Mouse (Mus musculus): Measurements from ENCODE around the gene Foxo1. TPM values are rescaled to one million over a fixed set of nuclear protein-coding genes. Genes with fewer than 3 reads are reported as not detected.

Foxo1 gene
- polyA plus RNA-seq, 2 experiments, result 1.0 to 1.4 TPM

DNA sequence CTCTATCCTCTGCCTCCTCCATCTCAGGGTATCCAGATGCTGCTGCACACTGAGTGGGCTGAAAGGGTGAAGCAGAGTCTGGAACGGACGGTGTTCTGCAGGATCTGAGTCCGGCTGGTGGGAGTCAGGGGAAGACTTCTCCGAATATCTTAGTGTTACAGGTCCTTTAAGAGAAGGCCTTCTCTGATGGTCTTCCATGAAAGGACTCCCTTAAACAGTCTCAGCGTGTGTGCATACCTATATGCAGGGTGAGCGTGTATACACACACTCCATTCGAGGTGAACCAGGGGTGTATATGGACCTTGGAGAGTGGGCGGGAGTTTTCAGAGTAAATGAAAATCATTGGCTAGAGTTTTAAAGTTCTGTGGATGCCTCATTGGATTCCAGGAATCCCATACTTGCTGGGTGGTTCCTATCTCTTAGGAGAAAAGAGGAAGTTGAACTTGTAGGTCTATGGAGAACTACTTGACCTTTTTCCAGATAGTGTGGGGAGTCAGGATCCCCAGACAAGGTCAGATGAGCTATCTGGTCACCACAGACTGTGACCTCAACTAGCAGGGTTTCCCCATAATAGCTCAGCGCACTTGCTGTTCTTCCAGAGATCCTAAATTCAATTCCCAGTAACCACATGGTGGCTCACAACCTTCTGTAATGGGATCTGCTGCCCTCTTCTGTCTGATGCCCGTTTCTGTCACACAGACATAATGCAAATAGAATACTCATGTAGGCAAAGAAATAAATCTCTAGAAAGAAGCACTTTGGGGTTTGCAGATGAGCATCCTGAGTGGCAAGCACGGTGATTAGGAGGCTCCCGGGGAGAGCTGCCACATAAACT lies 21.9 kb upstream of the Foxo1 start:
- no peaks in the 10 kb centered on the region for H3K4me1 ChIP-seq (replicated peaks; ENCODE audit: control insufficient read depth in 2 of 2, insufficient read depth in 2 of 2, low read length in 1 of 2)
- no peak overlapping the region for H3K27ac ChIP-seq
- no peak overlapping the region for H3K4me3 ChIP-seq (ENCODE audit: insufficient read depth in 1 of 2, low read depth in 2 of 2, low read length in 2 of 2)
- 57% methylated on average over 12 of the region's 12 CpGs for WGBS (ENCODE audit: insufficient replicate concordance)
- no peaks in the 10 kb centered on the region for H3K27me3 ChIP-seq (ENCODE audit: control insufficient read depth, insufficient read depth, low read length)
- TF ChIP-seq CTCF (IDR thresholded peaks at IDR 0.05; ENCODE audit: low read depth), result 0 out of 2 replicates have a peak, but pooled peaks have one; percentile 9
- no peak for TF ChIP-seq EP300 (IDR thresholded peaks at IDR 0.05; ENCODE audit: low read depth)
- H3K4me2 ChIP-seq (ENCODE audit: low read depth), result no peak overlapping the region
- H3K36me3 ChIP-seq (replicated peaks; ENCODE audit: control insufficient read depth, insufficient read depth, low read depth), result no peaks in the 10 kb centered on the region
- DNase-seq (ENCODE audit: low read depth in 3 of 3, low spot score in 3 of 3) (no peak), ATAC-seq (ENCODE audit: insufficient read depth) (no peak)
- H3K9ac ChIP-seq (replicated peaks), result no peak overlapping the region
- no peaks in the 10 kb centered on the region for H3K9me3 ChIP-seq (ENCODE audit: control insufficient read depth, low read length)

DNA sequence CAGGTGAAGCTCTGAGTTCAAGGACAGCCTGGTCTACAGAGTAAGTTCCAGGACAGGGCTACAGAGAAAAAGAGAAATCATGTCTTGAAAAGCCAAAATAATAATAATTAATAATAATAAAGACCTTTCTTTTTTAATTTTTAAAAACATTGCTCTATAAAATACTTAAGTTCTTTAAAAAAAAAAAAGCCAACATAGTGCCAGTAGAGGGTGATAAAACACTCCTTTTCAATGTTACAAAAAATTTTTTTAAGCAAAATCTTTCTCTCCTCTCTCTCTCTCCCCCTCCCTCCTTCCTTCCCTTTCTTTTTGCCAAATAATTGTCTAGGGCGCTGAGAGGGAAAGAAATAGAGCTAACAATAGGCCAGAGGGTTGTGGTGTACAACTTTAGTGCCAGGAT lies 17.0 kb upstream of the Foxo1 start:
- no peak for DNase-seq (ENCODE audit: low read depth in 3 of 3, low spot score in 3 of 3)
- Histone ChIP-seq H3K4me2 (ENCODE audit: low read depth) (no peak overlapping the region), H3K4me3 (ENCODE audit: insufficient read depth in 1 of 2, low read depth in 2 of 2, low read length in 2 of 2) (no peak overlapping the region), H3K27ac (no peak overlapping the region), H3K9me3 (ENCODE audit: control insufficient read depth, low read length) (no peaks in the 10 kb centered on the region), H3K27me3 (ENCODE audit: control insufficient read depth, insufficient read depth, low read length) (no peaks in the 10 kb centered on the region), H3K9ac (replicated peaks) (no peak overlapping the region), H3K36me3 (replicated peaks; ENCODE audit: control insufficient read depth, insufficient read depth, low read depth) (no peaks in the 10 kb centered on the region), H3K4me1 (replicated peaks; ENCODE audit: control insufficient read depth in 2 of 2, insufficient read depth in 2 of 2, low read length in 1 of 2) (no peaks in the 10 kb centered on the region)
- WGBS (ENCODE audit: insufficient replicate concordance), result 24% methylated on average over 1 of the region's 1 CpGs
- TF ChIP-seq EP300 (IDR thresholded peaks at IDR 0.05; ENCODE audit: low read depth) (no peak), CTCF (IDR thresholded peaks at IDR 0.05; ENCODE audit: low read depth) (no peak)
- ATAC-seq (ENCODE audit: insufficient read depth), result no peak

DNA sequence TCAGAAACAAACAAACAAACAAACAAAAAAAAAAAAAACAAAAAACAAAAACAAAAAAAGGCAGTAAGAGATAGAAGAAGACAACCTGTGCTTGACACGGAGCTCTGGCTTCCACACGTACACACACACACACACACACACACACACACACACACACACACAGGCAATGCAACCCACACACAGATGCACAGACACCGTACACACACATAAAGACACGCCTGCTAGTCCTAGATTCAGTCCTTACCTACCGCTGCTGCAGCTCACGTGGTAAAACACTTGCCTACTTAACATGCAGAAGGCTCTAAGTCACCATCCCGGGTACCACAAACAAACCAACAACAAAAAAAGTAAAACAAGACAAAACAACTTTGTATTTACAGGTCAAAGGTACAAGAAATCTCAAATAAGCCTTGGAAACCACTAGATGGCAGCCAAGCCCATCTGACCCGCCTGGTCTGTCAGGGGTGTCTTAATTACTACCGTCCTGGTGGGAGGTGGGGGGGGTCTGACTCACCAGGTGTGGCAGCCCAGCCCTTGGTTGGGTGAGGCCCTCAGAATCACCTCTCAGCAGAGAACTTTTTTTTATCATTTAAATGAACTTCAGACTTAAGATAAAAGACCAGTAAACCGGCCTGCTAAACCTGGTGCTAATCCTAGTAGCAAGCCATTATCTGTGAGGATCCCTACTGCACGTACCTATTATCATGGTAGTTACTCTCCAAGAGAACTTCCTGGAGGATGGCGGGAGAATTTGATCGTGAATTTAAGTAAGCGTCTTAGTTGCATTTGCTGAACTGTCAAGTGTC lies 14.3 kb upstream of the Foxo1 start:
- peak; percentile 39 for TF ChIP-seq CTCF (IDR thresholded peaks at IDR 0.05; ENCODE audit: low read depth)
- no peak for TF ChIP-seq EP300 (IDR thresholded peaks at IDR 0.05; ENCODE audit: low read depth)
- no peak overlapping the region for H3K4me3 ChIP-seq (ENCODE audit: insufficient read depth in 1 of 2, low read depth in 2 of 2, low read length in 2 of 2)
- H3K27ac ChIP-seq, result no peak overlapping the region
- no peak overlapping the region for H3K4me2 ChIP-seq (ENCODE audit: low read depth)
- H3K36me3 ChIP-seq (replicated peaks; ENCODE audit: control insufficient read depth, insufficient read depth, low read depth), result no peaks in the 10 kb centered on the region
- H3K4me1 ChIP-seq (replicated peaks; ENCODE audit: control insufficient read depth in 2 of 2, insufficient read depth in 2 of 2, low read length in 1 of 2), result no peaks in the 10 kb centered on the region
- no peaks in the 10 kb centered on the region for H3K27me3 ChIP-seq (ENCODE audit: control insufficient read depth, insufficient read depth, low read length)
- no peak for DNase-seq (ENCODE audit: low read depth in 3 of 3, low spot score in 3 of 3)
- WGBS (ENCODE audit: insufficient replicate concordance), result 22% methylated on average over 14 of the region's 14 CpGs
- H3K9ac ChIP-seq (replicated peaks), result no peak overlapping the region
- no peaks in the 10 kb centered on the region for H3K9me3 ChIP-seq (ENCODE audit: control insufficient read depth, low read length)
- ATAC-seq (ENCODE audit: insufficient read depth), result no peak

DNA sequence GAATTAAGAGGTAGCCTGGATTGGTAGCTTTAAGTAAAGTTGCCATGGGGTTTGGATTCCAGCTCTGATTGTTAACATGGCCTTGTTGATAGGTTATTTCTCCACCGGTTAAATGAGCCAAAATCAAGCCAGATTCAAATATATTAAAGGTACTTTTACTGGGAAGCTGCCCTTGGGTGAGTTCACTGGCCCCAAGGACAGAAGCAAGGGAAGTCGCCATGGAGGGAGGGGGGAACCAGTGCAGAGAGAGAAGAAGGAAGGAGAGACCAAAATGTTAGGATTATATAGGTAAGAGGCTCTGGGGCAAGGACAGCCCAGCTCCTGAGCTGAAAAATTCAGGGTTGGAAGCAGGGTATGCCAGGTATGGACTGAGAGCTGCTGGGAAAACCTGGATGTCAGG lies 13.6 kb upstream of the Foxo1 start:
- TF ChIP-seq EP300 (IDR thresholded peaks at IDR 0.05; ENCODE audit: low read depth) (no peak), CTCF (IDR thresholded peaks at IDR 0.05; ENCODE audit: low read depth) (no peak)
- Histone ChIP-seq H3K9me3 (ENCODE audit: control insufficient read depth, low read length) (no peaks in the 10 kb centered on the region), H3K36me3 (replicated peaks; ENCODE audit: control insufficient read depth, insufficient read depth, low read depth) (no peaks in the 10 kb centered on the region), H3K4me3 (ENCODE audit: insufficient read depth in 1 of 2, low read depth in 2 of 2, low read length in 2 of 2) (no peak overlapping the region), H3K9ac (replicated peaks) (no peak overlapping the region), H3K27me3 (ENCODE audit: control insufficient read depth, insufficient read depth, low read length) (no peaks in the 10 kb centered on the region), H3K27ac (no peak overlapping the region), H3K4me1 (replicated peaks; ENCODE audit: control insufficient read depth in 2 of 2, insufficient read depth in 2 of 2, low read length in 1 of 2) (no peaks in the 10 kb centered on the region), H3K4me2 (ENCODE audit: low read depth) (no peak overlapping the region)
- ATAC-seq (ENCODE audit: insufficient read depth) (no peak), DNase-seq (ENCODE audit: low read depth in 3 of 3, low spot score in 3 of 3) (no peak)
- WGBS (ENCODE audit: insufficient replicate concordance), result 20% methylated on average over 2 of the region's 2 CpGs

Data from liver, embryonic 14.5 days (tissue).